Mouse (Mus musculus) thymus, postnatal 36 days (tissue): ENCODE measurements around the gene Gm20518.

Experiments used
- DNase-seq, 2 experiments: peaks; one replicate each; pipeline ENCODE4 v3.0.0; 2022; ENCODE audit warnings: mixed read lengths in 2 of 2

Gene Gm20518

GRCm38 (mm10) chr16:17891567-17891959 is at the start of gene Gm20518:
Gene Gm20518, minus strand, starts transcription at chr16:17891671.
- DNase-seq = peak; percentile 99 to 100

GRCm38 (mm10) chr16:17939255-17939751 is 47.8 kb upstream of the Gm20518 start:
- DNase-seq = no peak

GRCm38 (mm10) chr16:17938821-17939220 is 47.4 kb upstream of the Gm20518 start:
- peak; percentile 68 to 69 for DNase-seq

GRCm38 (mm10) chr16:17938187-17938586 is 46.7 kb upstream of the Gm20518 start:
- no peak for DNase-seq

- no peak for DNase-seq
Measured at GRCm38 (mm10) chr16:17936776-17937175, 45.3 kb upstream of the Gm20518 start.

DNA sequence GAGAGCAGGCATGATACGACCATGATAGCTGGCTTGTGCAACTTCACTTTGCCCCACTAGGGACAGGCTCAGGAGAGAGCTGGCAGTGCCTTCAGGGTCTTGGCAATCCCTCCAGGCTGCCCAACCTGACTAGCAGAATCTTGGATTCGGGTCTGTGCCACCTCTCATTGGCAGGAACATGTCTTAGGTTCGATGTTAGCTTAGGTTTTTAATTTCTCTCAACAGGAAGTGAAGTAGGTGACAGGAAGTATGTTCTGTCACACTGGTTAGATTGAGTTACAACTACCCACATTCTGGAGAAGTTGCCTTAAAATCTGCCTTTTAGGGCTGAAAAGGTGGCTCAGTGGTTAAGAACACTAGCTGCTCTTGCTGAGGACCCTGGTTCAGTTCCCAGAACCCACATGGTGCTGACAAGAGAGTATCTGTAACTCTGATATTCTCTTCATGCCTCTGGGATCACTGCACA is 43.0 kb upstream of the Gm20518 start:
- DNase-seq = no peak

- no peak for DNase-seq
Measured at GRCm38 (mm10) chr16:17933594-17934444, 42.3 kb upstream of the Gm20518 start.

- no peak for DNase-seq
Measured at GRCm38 (mm10) chr16:17931906-17932460, 40.5 kb upstream of the Gm20518 start.

DNA sequence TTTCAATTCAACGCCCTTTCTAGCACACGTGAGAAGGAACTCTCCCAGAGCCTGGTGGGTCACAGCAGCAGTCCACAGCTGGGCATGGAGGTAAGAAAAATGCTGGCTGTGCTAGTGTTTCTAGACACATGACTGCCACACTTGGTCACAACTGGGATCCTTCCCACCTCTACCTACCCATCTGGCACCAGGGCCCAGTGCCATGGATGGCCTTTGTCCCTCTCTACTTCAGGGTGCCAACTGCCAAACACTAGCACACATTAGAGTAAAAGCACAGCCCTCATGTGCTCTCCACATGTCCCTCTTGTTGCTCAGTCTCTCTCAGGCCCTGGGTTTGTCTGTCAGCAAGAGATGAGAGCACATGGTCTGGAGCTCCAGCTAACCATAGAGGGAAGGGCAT is 38.2 kb upstream of the Gm20518 start:
- no peak for DNase-seq

GRCm38 (mm10) chr16:17929211-17929610 is 37.7 kb upstream of the Gm20518 start:
- DNase-seq = no peak

DNA sequence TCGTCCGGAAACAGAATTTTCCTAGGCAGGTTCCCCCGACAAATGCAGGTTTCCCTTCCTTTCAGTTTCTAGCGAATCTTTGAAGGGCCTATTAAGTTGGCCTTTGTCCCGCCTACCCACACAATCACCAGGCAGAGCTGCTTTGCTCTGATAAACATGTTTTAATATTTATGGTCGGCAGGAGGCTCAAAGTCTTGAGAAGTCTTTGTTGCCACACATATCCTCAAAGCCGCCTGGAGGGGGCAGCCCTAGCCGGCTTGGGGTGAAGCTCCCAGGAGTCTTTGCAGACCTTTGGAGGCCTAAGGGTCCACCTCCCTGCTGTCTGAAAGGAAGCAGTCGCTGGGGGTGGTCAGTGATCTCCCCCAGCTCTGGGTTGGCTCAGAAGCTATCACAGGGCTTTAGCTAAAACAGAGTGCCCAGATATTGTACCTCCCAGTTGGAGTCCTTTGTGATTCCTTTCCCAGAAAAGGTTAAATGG is 37.2 kb upstream of the Gm20518 start:
- DNase-seq = peak; percentile 68 to 76

GRCm38 (mm10) chr16:17928087-17928580 is 36.7 kb upstream of the Gm20518 start, which contains the start of gene Slc25a1:
Gene Slc25a1, minus strand, starts transcription at chr16:17928219.
- peak; percentile 69 to 76 for DNase-seq

GRCm38 (mm10) chr16:17927351-17928082 is 36.0 kb upstream of the Gm20518 start:
- peak; percentile 54 to 66 for DNase-seq

- DNase-seq = peak in 1 of 2 experiments; percentile 30
Measured at GRCm38 (mm10) chr16:17922163-17922538, 30.7 kb upstream of the Gm20518 start.

- DNase-seq = peak; percentile 91 to 93
Measured at GRCm38 (mm10) chr16:17921325-17922162, 30.1 kb upstream of the Gm20518 start.

DNA sequence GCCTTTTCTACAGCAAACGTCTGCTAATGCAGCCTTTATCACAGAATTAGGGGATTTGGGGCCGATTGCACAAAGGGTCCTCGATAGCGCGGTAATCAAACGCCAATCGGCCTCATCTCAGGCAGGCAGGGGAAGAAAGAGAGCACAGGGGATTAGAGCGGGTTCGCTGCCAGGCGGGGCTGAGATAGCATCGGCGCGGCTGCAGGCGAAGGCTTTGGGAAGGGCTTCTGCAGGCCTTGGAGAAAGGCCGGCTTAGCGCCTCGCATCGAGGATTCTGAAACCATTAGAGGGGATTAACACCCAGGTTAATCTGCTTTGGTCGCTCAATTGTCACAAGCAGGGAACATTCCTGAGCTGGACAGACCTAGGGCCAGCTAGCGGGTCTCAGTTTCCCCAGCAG is 29.1 kb upstream of the Gm20518 start:
- DNase-seq = no peak

DNA sequence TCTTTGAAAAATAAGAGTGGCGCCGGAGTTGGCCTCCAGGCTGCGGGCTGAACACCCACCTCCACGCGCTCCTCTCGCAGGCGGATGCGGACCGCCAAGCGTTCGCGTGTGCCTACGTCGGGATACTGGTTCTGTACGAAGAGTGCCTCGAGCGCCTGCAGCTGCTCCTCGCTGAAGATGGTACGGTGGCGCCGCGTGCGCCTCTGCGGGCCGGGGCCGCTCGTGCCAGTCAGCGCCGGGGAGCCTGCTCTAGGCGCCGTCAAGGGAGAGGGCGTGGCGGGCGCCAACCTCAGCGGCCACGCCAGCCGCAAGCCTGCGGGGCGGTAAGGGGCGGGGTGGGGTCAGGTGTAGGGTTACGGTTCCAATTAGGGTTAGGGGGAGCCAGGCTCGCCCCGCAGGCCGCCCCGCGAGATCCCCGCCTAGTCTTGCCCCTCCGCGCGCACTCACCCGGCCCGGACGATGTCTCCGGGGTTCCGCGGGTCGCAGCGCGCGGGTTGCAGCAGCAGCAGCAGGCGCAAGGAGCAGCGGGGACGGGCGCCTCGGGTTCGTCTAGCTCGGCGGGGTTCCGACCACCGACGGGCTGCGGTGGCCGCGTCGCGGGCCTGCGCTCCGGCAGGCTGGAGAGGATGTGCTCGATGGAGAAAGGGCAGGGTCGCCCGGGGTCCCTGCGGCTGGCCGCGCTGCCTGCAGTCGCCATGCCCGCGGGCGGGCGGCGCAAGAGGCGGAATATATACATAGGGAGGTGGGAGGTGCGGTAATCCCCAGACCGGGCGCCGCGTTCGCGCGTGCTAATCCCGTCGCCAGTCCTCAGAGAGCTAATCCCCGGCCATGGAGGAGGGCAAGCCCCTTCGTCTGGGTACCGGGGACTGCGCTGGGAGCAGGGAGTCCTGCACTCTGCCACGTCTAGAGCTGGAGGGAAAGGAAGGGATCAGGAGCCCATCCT is 23.1 kb upstream of the Gm20518 start, which contains the start of gene Gsc2:
TSS of gene Gsc2 (minus strand) at position 753 of the 943 bp plus-strand sequence.
- no peak for DNase-seq

DNA sequence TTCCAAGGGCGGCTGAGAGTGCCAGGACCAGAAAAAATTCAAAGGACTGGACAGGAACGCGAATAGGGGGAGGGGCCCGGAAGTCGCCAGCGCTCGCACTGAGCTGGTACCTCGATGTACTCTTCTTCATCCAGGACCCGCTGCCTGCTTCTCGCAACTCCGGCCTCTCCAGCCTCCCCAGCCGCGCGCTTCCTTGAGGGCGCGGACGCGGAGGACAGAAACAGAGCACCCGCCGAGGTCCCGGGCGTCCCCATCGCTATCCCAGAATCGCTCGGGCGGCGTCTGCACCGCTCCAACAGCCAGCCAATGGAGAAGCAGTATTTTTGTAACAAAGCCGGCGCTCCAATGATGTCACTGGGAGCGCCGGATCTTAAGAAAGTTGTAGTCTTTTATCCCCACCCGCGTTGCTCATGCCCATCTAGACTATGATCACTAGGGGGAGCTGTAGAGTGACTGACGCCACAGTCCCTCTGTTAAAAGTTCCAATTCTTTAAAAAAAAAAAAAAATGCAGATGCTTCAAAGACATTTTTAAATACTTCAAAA is 19.7 kb upstream of the Gm20518 start, which contains the start of gene Ess2:
TSS of gene Ess2 (minus strand) at position 297 of the 544 bp plus-strand sequence.
- DNase-seq = peak; percentile 83 to 89

GRCm38 (mm10) chr16:17898462-17898861 is 7.0 kb upstream of the Gm20518 start, which contains the start of the genes Dgcr2 and Tssk2:
Gene Dgcr2, minus strand, starts transcription at chr16:17898562.
Gene Tssk2, plus strand, starts transcription at chr16:17898637.
- DNase-seq = no peak

- no peak for DNase-seq
Measured at GRCm38 (mm10) chr16:17896091-17896490, 4.6 kb upstream of the Gm20518 start.
